Mouse (Mus musculus): ENCODE data around the gene Vill. TPM values are rescaled to one million over a fixed set of nuclear protein-coding genes. Genes with fewer than 3 reads are reported as not detected.

The Vill gene
- polyA plus RNA-seq, 1 experiment = not detected

- no peak for TF ChIP-seq GATA1 (IDR thresholded peaks at IDR 0.05; ENCODE audit: low read length)
These were observed 5.7 kb downstream of the Vill start for GRCm38 (mm10) chr9:119058245-119058644.

- TF ChIP-seq GATA1 (IDR thresholded peaks at IDR 0.05; ENCODE audit: low read length) = no peak
These were observed 8.1 kb downstream of the Vill start for GRCm38 (mm10) chr9:119060701-119061100.

- TF ChIP-seq GATA1 (IDR thresholded peaks at IDR 0.05; ENCODE audit: low read length) = no peak
These were observed 10.6 kb downstream of the Vill start for GRCm38 (mm10) chr9:119063036-119063644.

GRCm38 (mm10) chr9:119064296-119064695 lies 11.7 kb downstream of the Vill start:
- no peak for TF ChIP-seq GATA1 (IDR thresholded peaks at IDR 0.05; ENCODE audit: low read length)

- no peak for TF ChIP-seq GATA1 (IDR thresholded peaks at IDR 0.05; ENCODE audit: low read length)
These were observed 15.0 kb downstream of the Vill start for GRCm38 (mm10) chr9:119067601-119068000.

GRCm38 (mm10) chr9:119068266-119068665 lies 15.7 kb downstream of the Vill start:
- no peak for TF ChIP-seq GATA1 (IDR thresholded peaks at IDR 0.05; ENCODE audit: low read length)

GRCm38 (mm10) chr9:119070173-119070825 lies 17.7 kb downstream of the Vill start:
- no peak for TF ChIP-seq GATA1 (IDR thresholded peaks at IDR 0.05; ENCODE audit: low read length)

- TF ChIP-seq GATA1 (IDR thresholded peaks at IDR 0.05; ENCODE audit: low read length) = no peak
These were observed 19.2 kb downstream of the Vill start for GRCm38 (mm10) chr9:119071786-119072185.

GRCm38 (mm10) chr9:119073184-119073895 lies 20.8 kb downstream of the Vill start:
- TF ChIP-seq GATA1 (IDR thresholded peaks at IDR 0.05; ENCODE audit: low read length) = no peak

- TF ChIP-seq GATA1 (IDR thresholded peaks at IDR 0.05; ENCODE audit: low read length) = no peak
These were observed 23.1 kb downstream of the Vill start for GRCm38 (mm10) chr9:119075685-119076084.

- TF ChIP-seq GATA1 (IDR thresholded peaks at IDR 0.05; ENCODE audit: low read length) = no peak
These were observed 27.6 kb downstream of the Vill start for GRCm38 (mm10) chr9:119080040-119080675.

GRCm38 (mm10) chr9:119082039-119082438 lies 29.5 kb downstream of the Vill start:
- TF ChIP-seq GATA1 (IDR thresholded peaks at IDR 0.05; ENCODE audit: low read length) = no peak

GRCm38 (mm10) chr9:119082656-119083430 lies 30.3 kb downstream of the Vill start:
- TF ChIP-seq GATA1 (IDR thresholded peaks at IDR 0.05; ENCODE audit: low read length) = no peak

- TF ChIP-seq GATA1 (IDR thresholded peaks at IDR 0.05; ENCODE audit: low read length) = no peak
These were observed 31.4 kb downstream of the Vill start for GRCm38 (mm10) chr9:119083966-119084365.

GRCm38 (mm10) chr9:119086451-119086850 lies 33.9 kb downstream of the Vill start:
- no peak for TF ChIP-seq GATA1 (IDR thresholded peaks at IDR 0.05; ENCODE audit: low read length)
